Mouse (Mus musculus): ENCODE data around the gene Macf1. TPM values are rescaled to one million over a fixed set of nuclear protein-coding genes. Genes with fewer than 3 reads are reported as not detected.

The Macf1 gene
- total and polyA plus RNA-seq, 3 experiments: 71.4 to 223 (median 222) TPM

DNA sequence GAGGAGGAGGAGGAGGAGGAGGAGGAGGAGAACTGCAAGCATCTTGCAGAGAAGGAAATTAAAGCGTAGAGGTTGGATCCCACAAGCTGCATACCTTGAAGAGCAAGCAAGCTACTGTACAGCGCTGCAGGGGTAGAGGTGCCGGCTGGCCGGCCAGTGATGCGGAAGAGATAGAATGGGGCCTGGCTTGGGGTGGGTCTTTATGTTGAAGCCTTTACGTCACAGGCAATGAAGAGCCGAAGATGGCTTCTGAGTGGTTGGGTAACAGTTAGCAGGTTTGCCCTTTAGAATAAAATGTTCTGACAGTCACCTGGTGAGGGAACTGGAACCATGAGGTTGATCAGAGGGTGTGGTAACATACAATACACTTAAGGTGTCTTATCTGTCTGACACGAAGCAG lies 1.9 kb downstream of the Macf1 start:
- Histone ChIP-seq H3K4me3 (no peak overlapping the region), H3K79me2 (replicated peaks; ENCODE audit: control insufficient read depth, insufficient read depth, low read length) (no peaks in the 10 kb centered on the region), H3K36me3 (ENCODE audit: control insufficient read depth, insufficient read depth, low read length) (no peaks in the 10 kb centered on the region), H3K9ac (ENCODE audit: low read depth, low read length) (no peak overlapping the region), H3K27me3 (ENCODE audit: control insufficient read depth, insufficient read depth, low read length) (0 out of 2 replicates have a peak, but pooled peaks cover 2% of the 10 kb centered on the region), H3K27ac (no peak overlapping the region), H3K4me1 (ENCODE audit: control insufficient read depth, insufficient read depth, low read length) (peaks cover 1% of the 10 kb centered on the region; the same call in 1 of the 2 replicates)
- TF ChIP-seq CTCF (IDR thresholded peaks at IDR 0.05) (no peak), POLR2A (IDR thresholded peaks at IDR 0.05; ENCODE audit: insufficient read depth, low read depth, low read length) (no peak)
- 94% methylated on average over 8 of the region's 8 CpGs for WGBS
- no peak for DNase-seq
- intact Hi-C loops (cut with DNase I): no loop called here

- Histone ChIP-seq H3K27me3 (ENCODE audit: control insufficient read depth, insufficient read depth, low read length) (no peaks in the 10 kb centered on the region), H3K4me3 (no peak overlapping the region), H3K27ac (no peak overlapping the region), H3K4me1 (ENCODE audit: control insufficient read depth, insufficient read depth, low read length) (peaks cover 1% of the 10 kb centered on the region), H3K79me2 (replicated peaks; ENCODE audit: control insufficient read depth, insufficient read depth, low read length) (no peaks in the 10 kb centered on the region), H3K36me3 (ENCODE audit: control insufficient read depth, insufficient read depth, low read length) (no peaks in the 10 kb centered on the region), H3K9ac (ENCODE audit: low read depth, low read length) (no peak overlapping the region)
- no peak for DNase-seq
- TF ChIP-seq EP300 (IDR thresholded peaks at IDR 0.05; ENCODE audit: insufficient read depth, low read depth, low read length) (no peak), CTCF (IDR thresholded peaks at IDR 0.05) (no peak), POLR2A (IDR thresholded peaks at IDR 0.05; ENCODE audit: insufficient read depth, low read depth, low read length) (no peak)
- 19% methylated on average over 7 of the region's 7 CpGs for WGBS
- intact Hi-C loops (cut with DNase I): no loop called here
Observed at GRCm38 (mm10) chr4:123680962-123681361, 3.2 kb downstream of the Macf1 start.

- WGBS: 45% methylated on average over 10 of the region's 10 CpGs
- no peaks in the 10 kb centered on the region for H3K27me3 ChIP-seq (ENCODE audit: control insufficient read depth, insufficient read depth, low read length)
- H3K4me3 ChIP-seq: no peak overlapping the region
- no peak for TF ChIP-seq POLR2A (IDR thresholded peaks at IDR 0.05; ENCODE audit: insufficient read depth, low read depth, low read length)
- no peak for TF ChIP-seq EP300 (IDR thresholded peaks at IDR 0.05; ENCODE audit: insufficient read depth, low read depth, low read length)
- TF ChIP-seq CTCF (IDR thresholded peaks at IDR 0.05): no peak
- H3K4me1 ChIP-seq (ENCODE audit: control insufficient read depth, insufficient read depth, low read length): peaks cover 1% of the 10 kb centered on the region
- H3K9ac ChIP-seq (ENCODE audit: low read depth, low read length): no peak overlapping the region
- no peaks in the 10 kb centered on the region for H3K79me2 ChIP-seq (replicated peaks; ENCODE audit: control insufficient read depth, insufficient read depth, low read length)
- H3K27ac ChIP-seq: no peak overlapping the region
- H3K36me3 ChIP-seq (ENCODE audit: control insufficient read depth, insufficient read depth, low read length): no peaks in the 10 kb centered on the region
- intact Hi-C loops (cut with DNase I): no loop called here
- peak in 1 of 2 experiments; percentile 30 for DNase-seq
Observed at GRCm38 (mm10) chr4:123677060-123677804, 6.9 kb downstream of the Macf1 start.

GRCm38 (mm10) chr4:123670598-123670997 lies 13.6 kb downstream of the Macf1 start:
- no peak for DNase-seq
- Histone ChIP-seq H3K27me3 (ENCODE audit: control insufficient read depth, insufficient read depth, low read length) (no peaks in the 10 kb centered on the region), H3K79me2 (replicated peaks; ENCODE audit: control insufficient read depth, insufficient read depth, low read length) (no peaks in the 10 kb centered on the region), H3K9ac (ENCODE audit: low read depth, low read length) (no peak overlapping the region), H3K4me3 (no peak overlapping the region), H3K36me3 (ENCODE audit: control insufficient read depth, insufficient read depth, low read length) (peaks cover 3% of the 10 kb centered on the region; the same call in 1 of the 2 replicates), H3K4me1 (ENCODE audit: control insufficient read depth, insufficient read depth, low read length) (peaks cover 3% of the 10 kb centered on the region), H3K27ac (no peak overlapping the region)
- intact Hi-C loops (cut with DNase I): no loop called here
- TF ChIP-seq CTCF (IDR thresholded peaks at IDR 0.05) (no peak), EP300 (IDR thresholded peaks at IDR 0.05; ENCODE audit: insufficient read depth, low read depth, low read length) (no peak), POLR2A (IDR thresholded peaks at IDR 0.05; ENCODE audit: insufficient read depth, low read depth, low read length) (no peak)

DNA sequence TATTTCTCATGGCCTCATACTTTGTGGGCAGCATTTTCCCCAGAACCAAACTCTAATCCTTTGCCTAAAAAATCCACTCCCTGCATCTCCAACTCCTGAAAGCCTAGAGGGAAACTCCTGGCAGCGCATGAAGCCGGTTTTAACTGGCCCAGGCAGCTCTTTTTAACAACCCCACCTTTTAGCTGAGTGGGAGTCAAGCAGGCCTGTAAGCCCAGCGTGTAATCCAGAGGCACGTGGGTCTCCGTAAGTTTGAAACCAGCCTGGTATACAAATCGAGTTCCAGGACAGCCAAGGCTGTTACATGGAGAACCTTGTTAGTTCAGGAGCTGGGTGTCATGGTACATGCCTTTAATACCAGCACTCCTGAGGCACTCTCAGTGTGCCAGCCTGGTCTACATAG lies 14.5 kb downstream of the Macf1 start:
- intact Hi-C loops (cut with DNase I): loop anchor here (5.0 kb wide), 2 partner anchors 257 to 362 kb away; no protein-coding TSS in a partner anchor
- TF ChIP-seq POLR2A (IDR thresholded peaks at IDR 0.05; ENCODE audit: insufficient read depth, low read depth, low read length): no peak
- Histone ChIP-seq H3K4me1 (ENCODE audit: control insufficient read depth, insufficient read depth, low read length) (peaks cover 6% of the 10 kb centered on the region), H3K4me3 (no peak overlapping the region), H3K79me2 (replicated peaks; ENCODE audit: control insufficient read depth, insufficient read depth, low read length) (no peaks in the 10 kb centered on the region), H3K27me3 (ENCODE audit: control insufficient read depth, insufficient read depth, low read length) (no peaks in the 10 kb centered on the region), H3K27ac (no peak overlapping the region), H3K36me3 (ENCODE audit: control insufficient read depth, insufficient read depth, low read length) (peaks cover 4% of the 10 kb centered on the region; the same call in 1 of the 2 replicates), H3K9ac (ENCODE audit: low read depth, low read length) (no peak overlapping the region)
- no peak for DNase-seq
- 76% methylated on average over 6 of the region's 6 CpGs for WGBS

- no peak overlapping the region for H3K4me3 ChIP-seq
- peaks cover 6% of the 10 kb centered on the region for H3K4me1 ChIP-seq (ENCODE audit: control insufficient read depth, insufficient read depth, low read length)
Observed at GRCm38 (mm10) chr4:123667260-123667867, 16.8 kb downstream of the Macf1 start.

More at GRCm38 (mm10) chr4:123667260-123667867, 16.8 kb downstream of the Macf1 start:
- Histone ChIP-seq H3K79me2 (replicated peaks; ENCODE audit: control insufficient read depth, insufficient read depth, low read length) (no peaks in the 10 kb centered on the region), H3K27ac (no peak overlapping the region; the same call in 1 of the 2 replicates), H3K27me3 (ENCODE audit: control insufficient read depth, insufficient read depth, low read length) (no peaks in the 10 kb centered on the region), H3K36me3 (ENCODE audit: control insufficient read depth, insufficient read depth, low read length) (peaks cover 4% of the 10 kb centered on the region; the same call in 1 of the 2 replicates), H3K9ac (ENCODE audit: low read depth, low read length) (no peak overlapping the region)
- peak; percentile 91 for TF ChIP-seq EP300 (IDR thresholded peaks at IDR 0.05; ENCODE audit: insufficient read depth, low read depth, low read length)
- no peak; the same call in 1 of the 2 replicates for TF ChIP-seq CTCF (IDR thresholded peaks at IDR 0.05)
- TF ChIP-seq POLR2A (IDR thresholded peaks at IDR 0.05; ENCODE audit: insufficient read depth, low read depth, low read length): no peak
- 18% methylated on average over 1 of the region's 1 CpGs for WGBS
- peak; percentile 68 to 79 for DNase-seq
- intact Hi-C loops (cut with DNase I): loop anchor here (1.0 to 5.0 kb wide), 4 partner anchors 34 to 360 kb away; no protein-coding TSS in a partner anchor
